Mouse (Mus musculus): ENCODE measurements around the gene Abca4.
"Not testable (repeated sequence)": the region's sequence is repeated elsewhere in the genome, so short reads cannot be mapped to it uniquely, and the experiment has no call there.

Gene Abca4

GRCm38 (mm10) chr3:122058439-122059198, 14.4 kb downstream of the Abca4 start:
- DNase-seq: peak in 1 of 2 experiments; percentile 48

- DNase-seq: no peak
Measured at GRCm38 (mm10) chr3:122062586-122062985, 18.3 kb downstream of the Abca4 start.

- peak in 1 of 2 experiments; percentile 58 for DNase-seq
Measured at GRCm38 (mm10) chr3:122064556-122065410, 20.5 kb downstream of the Abca4 start.

GRCm38 (mm10) chr3:122071769-122072168, 27.5 kb downstream of the Abca4 start:
- peak in 1 of 2 experiments; percentile 26 for DNase-seq

GRCm38 (mm10) chr3:122072646-122073571, 28.7 kb downstream of the Abca4 start:
- peak; percentile 70 to 78 for DNase-seq

- DNase-seq: no peak
Measured at GRCm38 (mm10) chr3:122073595-122073994, 29.4 kb downstream of the Abca4 start.

GRCm38 (mm10) chr3:122074334-122074733, 30.1 kb downstream of the Abca4 start:
- DNase-seq: peak; percentile 58 to 77

GRCm38 (mm10) chr3:122078141-122078540, 33.9 kb downstream of the Abca4 start:
- DNase-seq: peak; percentile 27 to 57

- DNase-seq: no peak
Measured at GRCm38 (mm10) chr3:122079172-122079571, 34.9 kb downstream of the Abca4 start.

GRCm38 (mm10) chr3:122081634-122082033, 37.4 kb downstream of the Abca4 start:
- not testable (repeated sequence) for DNase-seq

- no peak for DNase-seq
Measured at GRCm38 (mm10) chr3:122082338-122082737, 38.1 kb downstream of the Abca4 start.

- peak; percentile 37 to 56 for DNase-seq
Measured at GRCm38 (mm10) chr3:122085157-122085989, 41.1 kb downstream of the Abca4 start.

- peak; percentile 50 to 65 for DNase-seq
Measured at GRCm38 (mm10) chr3:122088054-122088681, 43.9 kb downstream of the Abca4 start.

- no peak for DNase-seq
Measured at GRCm38 (mm10) chr3:122090338-122090737, 46.1 kb downstream of the Abca4 start.

GRCm38 (mm10) chr3:122099713-122100112, 55.5 kb downstream of the Abca4 start:
- DNase-seq: no peak

- DNase-seq: peak; percentile 48 to 63
Measured at GRCm38 (mm10) chr3:122102091-122102490, 57.8 kb downstream of the Abca4 start.

- peak; percentile 93 for DNase-seq
Measured at GRCm38 (mm10) chr3:122103864-122104808, 59.9 kb downstream of the Abca4 start.

- DNase-seq: no peak
Measured at GRCm38 (mm10) chr3:122106920-122107319, 62.7 kb downstream of the Abca4 start.

GRCm38 (mm10) chr3:122107643-122108194, 63.5 kb downstream of the Abca4 start:
- no peak for DNase-seq

GRCm38 (mm10) chr3:122109461-122109860, 65.2 kb downstream of the Abca4 start:
- peak in 1 of 2 experiments; percentile 62 for DNase-seq
